Mouse (Mus musculus): ENCODE results near the gene Arhgap15.

GRCm38 (mm10) chr2:44103321-44103720 lies 354.7 kb downstream of the Arhgap15 start:
- TF ChIP-seq POLR2A (IDR thresholded peaks at IDR 0.05; ENCODE audit: low read depth, low read length) (no peak), CTCF (IDR thresholded peaks at IDR 0.05; ENCODE audit: extremely low read depth, insufficient read depth, insufficient read length, insufficient replicate concordance) (no peak)
